Mouse (Mus musculus) C3H10T1/2 (cell line): ENCODE data around the gene Lce3b. TPM values are rescaled to one million over a fixed set of nuclear protein-coding genes. Genes with fewer than 3 reads are reported as not detected.

Experiments
- polyA plus RNA-seq, 2 experiments: library from polyadenylated mRNA; unstranded; fragments of >200 nt; fragmentation: generic; extraction: Trizol; gene quantifications; one replicate each; pipeline ENCODE4 v1.2.1; 2012; ENCODE audit warnings: missing spikeins in 2 of 2

Gene Lce3b
- not detected for polyA plus RNA-seq

DNA sequence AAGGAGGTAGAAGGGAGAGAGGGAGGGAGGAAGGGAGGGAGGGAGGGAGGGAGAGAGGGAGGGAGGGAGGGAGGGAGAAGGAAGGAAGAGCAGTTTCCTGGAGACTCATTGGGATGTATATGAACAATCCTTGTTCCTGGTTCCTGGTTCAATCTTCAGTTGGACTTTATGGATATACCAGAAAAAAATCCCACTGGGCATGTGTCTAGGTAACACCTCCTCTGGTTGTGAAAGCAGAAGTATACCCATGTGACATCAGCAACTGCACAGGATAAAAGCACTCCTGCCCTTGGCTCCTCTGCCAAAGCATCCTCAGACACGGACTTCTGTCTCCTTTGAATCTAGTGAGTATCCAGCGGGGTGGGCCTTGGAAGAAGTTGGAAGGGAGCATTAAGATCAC is at the start of gene Lce3b:
TSS of gene Lce3b (plus strand) at position 301 of the 400 bp plus-strand sequence.

DNA sequence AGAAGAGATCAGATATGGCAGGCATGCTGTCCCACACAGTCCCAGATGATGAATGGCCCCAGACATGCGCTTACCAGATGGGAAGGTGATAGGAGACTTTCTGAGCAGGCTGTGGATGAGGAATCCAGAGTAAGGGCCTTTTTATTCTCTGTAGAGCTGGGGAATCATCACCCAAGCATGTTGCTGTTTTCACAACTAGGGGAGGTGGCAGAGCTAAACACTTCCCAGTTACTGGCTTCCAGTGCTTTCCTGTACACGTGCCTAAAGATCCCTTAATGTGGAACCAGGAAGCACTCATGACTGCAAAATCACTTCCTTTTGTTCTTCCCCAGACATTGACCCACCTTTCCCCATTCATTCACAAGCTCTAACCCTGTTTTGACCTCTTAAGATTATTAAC is 6.6 kb upstream of the Lce3b start, which contains the start of gene Lce3a:
TSS of gene Lce3a (minus strand) at position 101 of the 400 bp plus-strand sequence.

DNA sequence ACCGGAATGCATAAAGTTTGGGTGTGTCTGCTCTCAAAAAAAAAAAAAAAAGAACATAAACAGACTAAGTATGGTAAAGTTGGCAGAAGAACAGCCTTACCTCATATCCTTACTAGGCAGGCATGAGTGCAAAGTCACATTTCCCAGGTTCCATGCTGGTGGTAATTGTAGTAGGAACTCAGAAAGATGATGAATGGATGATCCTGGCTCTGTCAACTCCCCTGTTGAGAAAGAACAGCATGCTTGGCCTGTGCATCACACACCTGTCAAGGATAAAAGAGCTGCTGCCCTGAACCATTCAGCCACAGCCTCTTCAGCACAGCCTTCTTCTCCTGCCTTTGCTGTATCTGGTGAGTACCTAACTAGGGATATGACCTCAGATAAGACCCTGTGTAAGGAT is 11.4 kb downstream of the Lce3b start, which contains the start of gene Lce3c:
TSS of gene Lce3c (plus strand) at position 301 of the 400 bp plus-strand sequence.

DNA sequence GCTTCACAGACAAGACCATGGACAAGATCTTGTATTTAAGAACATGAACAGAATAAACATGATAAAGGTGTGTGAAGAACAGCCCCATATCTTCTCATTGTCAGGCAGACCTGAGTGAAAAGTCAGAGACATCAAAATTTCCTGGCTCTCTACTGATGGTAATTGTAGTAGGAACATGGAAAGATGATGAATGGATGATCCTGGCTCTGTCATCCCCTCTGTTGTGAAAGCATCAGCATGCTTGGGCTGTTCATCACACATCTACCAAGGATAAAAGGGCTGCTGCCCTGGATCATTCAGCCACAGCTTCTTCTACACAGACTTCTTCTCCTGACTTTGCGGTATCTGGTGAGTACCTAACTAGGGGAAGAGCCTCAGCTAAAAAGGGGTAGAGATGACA is 24.3 kb downstream of the Lce3b start, which contains the start of gene Lce3d:
TSS of gene Lce3d (plus strand) at position 301 of the 400 bp plus-strand sequence.

DNA sequence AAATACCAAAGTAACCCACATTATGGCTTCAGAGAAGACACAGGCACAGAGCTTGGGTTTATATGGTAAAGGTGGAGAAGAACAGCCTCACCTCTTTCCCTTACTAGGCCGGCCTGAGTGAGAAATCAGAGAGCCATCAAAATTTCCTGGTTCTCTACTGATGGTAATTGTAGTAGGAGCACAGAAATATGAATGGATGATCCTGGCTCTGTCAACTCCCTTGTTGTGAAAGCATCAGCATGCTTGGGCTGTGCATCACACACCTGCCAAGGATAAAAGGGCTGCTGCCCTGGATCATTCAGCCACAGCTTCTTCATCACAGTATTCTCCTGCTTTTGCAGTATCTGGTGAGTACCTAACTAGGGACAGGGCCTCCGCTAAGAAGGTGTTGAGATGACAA is 34.0 kb downstream of the Lce3b start, which contains the start of gene Lce3e:
TSS of gene Lce3e (plus strand) at position 301 of the 400 bp plus-strand sequence.

Other genes with a start within 250 kb of the Lce3b start
- not detected for gene Lce1d, start 245.8 kb upstream of the Lce3b start, polyA plus RNA-seq
- gene Lce1e, start 223.9 kb upstream of the Lce3b start, polyA plus RNA-seq: not detected
- gene Lce1f, start 212.6 kb upstream of the Lce3b start, polyA plus RNA-seq: not detected
- not detected for gene Gm38119, start 193.9 kb upstream of the Lce3b start, polyA plus RNA-seq
- under 1 TPM in 1 of 2 experiments, not detected in 1; 0.39 TPM for gene Lce1g, start 180.6 kb upstream of the Lce3b start, polyA plus RNA-seq
- under 1 TPM in 1 of 2 experiments, not detected in 1; 0.08 TPM for gene Lce1h, start 167.9 kb upstream of the Lce3b start, polyA plus RNA-seq
- gene Lce1i, start 154.1 kb upstream of the Lce3b start, polyA plus RNA-seq: not detected
- not detected for gene Lce1j, start 142.5 kb upstream of the Lce3b start, polyA plus RNA-seq
- gene Lce1k, start 125.1 kb upstream of the Lce3b start, polyA plus RNA-seq: not detected
- gene Kprp, start 105.7 kb upstream of the Lce3b start, polyA plus RNA-seq: under 1 TPM in 1 of 2 experiments, not detected in 1; 0.04 TPM
- not detected for gene Lce1l, start 81.7 kb upstream of the Lce3b start, polyA plus RNA-seq
- gene 2310050C09Rik, start 62.8 kb upstream of the Lce3b start, polyA plus RNA-seq: not detected
- not detected for gene Lce3a, start 6.7 kb upstream of the Lce3b start, polyA plus RNA-seq
- gene Lce3c, start 11.5 kb downstream of the Lce3b start, polyA plus RNA-seq: not detected
- gene Lce3d, start 24.4 kb downstream of the Lce3b start, polyA plus RNA-seq: not detected
- gene Lce3e, start 34.1 kb downstream of the Lce3b start, polyA plus RNA-seq: not detected
- gene Lce3f, start 59.2 kb downstream of the Lce3b start, polyA plus RNA-seq: not detected
- under 1 TPM; 0.09 to 0.16 TPM for gene Crct1, start 82.7 kb downstream of the Lce3b start, polyA plus RNA-seq
- not detected for gene Lce1m, start 86.1 kb downstream of the Lce3b start, polyA plus RNA-seq
- gene Gm4858, start 135.8 kb downstream of the Lce3b start, polyA plus RNA-seq: not detected
- gene Crnn, start 211.8 kb downstream of the Lce3b start, polyA plus RNA-seq: not detected